Mouse (Mus musculus) lung, embryonic 14.5 days (tissue): ENCODE results near the gene Hoxa6. TPM values are rescaled to one million over a fixed set of nuclear protein-coding genes. Genes with fewer than 3 reads are reported as not detected.

Experiments
- ATAC-seq: fragments of 200-750 bp; cut with Nextera tagmentation; 2 replicates; pipeline ENCODE4 v1.8.0; 2017; ENCODE audit warnings: mild to moderate bottlenecking, moderate TSS enrichment, moderate library complexity; ENCODE audit not compliant: insufficient read depth
- DNase-seq: peaks from one replicate; pipeline ENCODE4 v3.0.0-alpha.2; 2015
- H3K27ac ChIP-seq: fragments of 300-500 bp; sonication (generic); 2 replicates; pipeline ENCODE4 v1.5.1; 2014; ENCODE audit warnings: low read depth, mild to moderate bottlenecking, moderate library complexity
- H3K27me3 ChIP-seq: fragments of 300-500 bp; sonication (generic); 2 replicates; pipeline ENCODE4 v1.6.1; 2014; ENCODE audit warnings: low read length, control low read depth; ENCODE audit not compliant: insufficient read depth
- H3K36me3 ChIP-seq: fragments of 300-500 bp; sonication (generic); 2 replicates; pipeline ENCODE4 v1.6.1; 2014; ENCODE audit warnings: control low read depth; ENCODE audit not compliant: insufficient read depth
- H3K4me1 ChIP-seq: fragments of 300-500 bp; sonication (generic); 2 replicates; pipeline ENCODE4 v1.6.1; 2014; ENCODE audit warnings: antibody characterized with exemption, control low read depth; ENCODE audit not compliant: insufficient read depth
- H3K4me2 ChIP-seq: fragments of 300-500 bp; sonication (generic); 2 replicates; pipeline ENCODE4 v1.6.1; 2014; ENCODE audit warnings: mild to moderate bottlenecking
- H3K4me3 ChIP-seq: fragments of 300-500 bp; sonication (generic); 2 replicates; pipeline ENCODE4 v1.5.1; 2014; ENCODE audit warnings: low read depth, low read length
- H3K9ac ChIP-seq: fragments of 300-500 bp; sonication (generic); 2 replicates; pipeline ENCODE4 v1.6.1; 2014
- H3K9me3 ChIP-seq: fragments of 300-500 bp; sonication (generic); 2 replicates; pipeline ENCODE4 v1.6.1; 2016; ENCODE audit warnings: low read depth, low read length, control low read depth
- CTCF ChIP-seq: IDR thresholded peaks from 2 replicates; pipeline ENCODE4 v1.5.1; 2016; ENCODE audit warnings: antibody characterized with exemption, low read depth
- WGBS: fragments of 180-500 bp; shearing (Covaris S2); extraction: QIAGEN DNeasy Blood & Tissue Kit; methylation state at CpG from one replicate; pipeline ENCODE4 v1.1.7; 2014; 5-methylcytosine and 5-hydroxymethylcytosine counted together
- polyA plus RNA-seq: library from polyadenylated mRNA; unstranded; fragments of >200 nt; fragmentation: Nextera tagmentation; extraction: Ambion mirVana; gene quantifications from 2 replicates; pipeline ENCODE4 v1.2.1, GENCODE M21; 2014

Gene Hoxa6
- polyA plus RNA-seq, 1 experiment from 2014 or later = 5.1 TPM

- H3K9me3 ChIP-seq = no peaks in the 10 kb centered on the region
- no peak for TF ChIP-seq CTCF
- H3K4me2 ChIP-seq = peak overlapping the region; percentile 53
Measured at GRCm38 (mm10) chr6:52184668-52185067, 23.9 kb downstream of the Hoxa6 start.

GRCm38 (mm10) chr6:52183311-52184080 lies 25.0 kb downstream of the Hoxa6 start:
- H3K9me3 ChIP-seq = no peaks in the 10 kb centered on the region
- peaks cover 41% of the 10 kb centered on the region for H3K4me1 ChIP-seq
- H3K9ac ChIP-seq = peak overlapping the region; percentile 24; the same call in 1 of the 2 replicates
- peak overlapping the region; percentile 29 for H3K4me2 ChIP-seq
- H3K4me3 ChIP-seq = no peak overlapping the region
- no peaks in the 10 kb centered on the region; the same call in 1 of the 2 replicates for H3K36me3 ChIP-seq
- H3K27me3 ChIP-seq = peaks cover 32% of the 10 kb centered on the region
- WGBS = 16% methylated on average over 10 of the region's 10 CpGs
- ATAC-seq (no peak), DNase-seq (no peak)
- no peak for TF ChIP-seq CTCF
- peak overlapping the region; percentile 77 for H3K27ac ChIP-seq

More at GRCm38 (mm10) chr6:52184668-52185067, 23.9 kb downstream of the Hoxa6 start:
- ATAC-seq (no peak), DNase-seq (no peak)
- H3K36me3 ChIP-seq = no peaks in the 10 kb centered on the region; the same call in 1 of the 2 replicates
- peaks cover 38% of the 10 kb centered on the region for H3K27me3 ChIP-seq
- H3K4me3 ChIP-seq = peak overlapping the region; percentile 13; the same call in 1 of the 2 replicates
- H3K9ac ChIP-seq = peak overlapping the region; percentile 6; the same call in 1 of the 2 replicates
- H3K27ac ChIP-seq = peak overlapping the region; percentile 77
- WGBS = 15% methylated on average over 6 of the region's 6 CpGs
- peaks cover 42% of the 10 kb centered on the region for H3K4me1 ChIP-seq

- no peak for TF ChIP-seq CTCF
- Histone ChIP-seq H3K4me3 (no peak overlapping the region), H3K27me3 (peaks cover 35% of the 10 kb centered on the region), H3K36me3 (no peaks in the 10 kb centered on the region; the same call in 1 of the 2 replicates), H3K9ac (peak overlapping the region; percentile 24; the same call in 1 of the 2 replicates), H3K4me2 (peak overlapping the region; percentile 29), H3K27ac (peak overlapping the region; percentile 77), H3K9me3 (no peaks in the 10 kb centered on the region), H3K4me1 (peaks cover 35% of the 10 kb centered on the region)
- ATAC-seq (no peak), DNase-seq (no peak)
- WGBS = 41% methylated on average over 1 of the region's 1 CpGs
Measured at GRCm38 (mm10) chr6:52182793-52183192, 25.7 kb downstream of the Hoxa6 start.

- no peak for TF ChIP-seq CTCF
- no peaks in the 10 kb centered on the region for H3K9me3 ChIP-seq
- H3K9ac ChIP-seq = no peak overlapping the region
- DNase-seq (no peak), ATAC-seq (no peak)
- H3K4me3 ChIP-seq = no peak overlapping the region
- peak overlapping the region; percentile 15; the same call in 1 of the 2 replicates for H3K27ac ChIP-seq
- peaks cover 41% of the 10 kb centered on the region for H3K27me3 ChIP-seq
- H3K36me3 ChIP-seq = no peaks in the 10 kb centered on the region; the same call in 1 of the 2 replicates
- peak overlapping the region; percentile 79; the same call in 1 of the 2 replicates for H3K4me2 ChIP-seq
- 23% methylated on average over 2 of the region's 2 CpGs for WGBS
- H3K4me1 ChIP-seq = peaks cover 33% of the 10 kb centered on the region
Measured at GRCm38 (mm10) chr6:52182030-52182429, 26.5 kb downstream of the Hoxa6 start.

- ATAC-seq (no peak), DNase-seq (no peak)
- H3K27me3 ChIP-seq = peaks cover 35% of the 10 kb centered on the region
- peak overlapping the region; percentile 63 for H3K4me3 ChIP-seq
- no peaks in the 10 kb centered on the region; the same call in 1 of the 2 replicates for H3K36me3 ChIP-seq
- no peaks in the 10 kb centered on the region for H3K9me3 ChIP-seq
- WGBS = 22% methylated on average over 3 of the region's 3 CpGs
- TF ChIP-seq CTCF = no peak
- H3K27ac ChIP-seq = peak overlapping the region; percentile 98
- H3K4me1 ChIP-seq = peaks cover 30% of the 10 kb centered on the region
- peak overlapping the region; percentile 98 for H3K9ac ChIP-seq
- H3K4me2 ChIP-seq = peak overlapping the region; percentile 79
Measured at GRCm38 (mm10) chr6:52180726-52181125, 27.8 kb downstream of the Hoxa6 start.

- ATAC-seq (no peak), DNase-seq (no peak)
- H3K9ac ChIP-seq = peak overlapping the region; percentile 98
- H3K4me2 ChIP-seq = peak overlapping the region; percentile 79
- H3K27me3 ChIP-seq = peaks cover 33% of the 10 kb centered on the region
- H3K4me3 ChIP-seq = peak overlapping the region; percentile 63
- no peaks in the 10 kb centered on the region for H3K9me3 ChIP-seq
- peak overlapping the region; percentile 98 for H3K27ac ChIP-seq
- H3K4me1 ChIP-seq = peaks cover 25% of the 10 kb centered on the region
- 4% methylated on average over 11 of the region's 11 CpGs for WGBS
- no peaks in the 10 kb centered on the region; the same call in 1 of the 2 replicates for H3K36me3 ChIP-seq
- TF ChIP-seq CTCF = no peak
Measured at GRCm38 (mm10) chr6:52180213-52180710, 28.3 kb downstream of the Hoxa6 start.

GRCm38 (mm10) chr6:52179690-52180089 lies 28.8 kb downstream of the Hoxa6 start:
- Histone ChIP-seq H3K36me3 (no peaks in the 10 kb centered on the region; the same call in 1 of the 2 replicates), H3K27ac (peak overlapping the region; percentile 98), H3K4me2 (peak overlapping the region; percentile 79), H3K27me3 (peaks cover 34% of the 10 kb centered on the region), H3K4me3 (peak overlapping the region; percentile 63), H3K9me3 (no peaks in the 10 kb centered on the region), H3K4me1 (peaks cover 23% of the 10 kb centered on the region), H3K9ac (peak overlapping the region; percentile 98)
- 1% methylated on average over 10 of the region's 10 CpGs for WGBS
- DNase-seq (no peak), ATAC-seq (no peak)
- TF ChIP-seq CTCF = no peak
